Comparison of ENCODE assay signal across 28 mouse cellular contexts in the genomic region with DNA sequence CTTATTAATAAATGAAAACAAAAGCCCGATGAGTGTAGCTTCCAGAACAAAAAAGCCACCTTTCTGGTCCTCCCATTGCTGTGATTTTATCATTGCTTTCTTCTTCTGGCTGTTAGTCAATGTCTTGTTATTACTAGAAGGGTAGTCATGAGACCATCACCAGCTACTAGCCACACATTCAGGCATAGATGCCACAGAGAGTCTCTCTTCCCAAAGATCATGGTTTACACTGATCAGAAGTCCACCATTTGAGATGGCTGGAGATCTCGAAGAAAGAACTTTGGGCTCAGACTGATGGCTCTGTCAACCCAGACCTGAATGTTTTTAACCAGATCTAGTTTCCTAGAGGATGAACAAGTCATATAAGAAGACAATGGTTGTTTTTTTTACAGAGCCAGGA. TPM values are rescaled to one million over a fixed set of nuclear protein-coding genes. Genes with fewer than 3 reads are reported as not detected.
"Had no signal": no experiment of that assay in that cellular context is flagged by ENCODE, and none has a peak within 500 bp of the region (broad histone marks: within the 10 kb centered on the region; RNA-seq: fewer than 3 reads in every experiment).

No protein-coding gene starts in this region.

- H3K36me3 ChIP-seq: embryonic facial prominence, embryonic 10.5 days; embryonic facial prominence, embryonic 12.5 days; embryonic facial prominence, embryonic 13.5 days; embryonic facial prominence, embryonic 15.5 days; forebrain, embryonic 10.5 days; forebrain, embryonic 12.5 days; forebrain, embryonic 15.5 days had no signal

- H3K9ac ChIP-seq: embryonic facial prominence, embryonic 12.5 days; embryonic facial prominence, embryonic 13.5 days; embryonic facial prominence, embryonic 15.5 days; forebrain, embryonic 12.5 days; forebrain, embryonic 13.5 days; forebrain, embryonic 15.5 days; forebrain, postnatal 0 days had no signal

- H3K9me3 ChIP-seq: embryonic facial prominence, embryonic 10.5 days; embryonic facial prominence, embryonic 12.5 days; embryonic facial prominence, embryonic 13.5 days; embryonic facial prominence, embryonic 15.5 days; forebrain, embryonic 10.5 days; forebrain, embryonic 12.5 days; forebrain, embryonic 15.5 days had no signal

- H3K4me2 ChIP-seq: embryonic facial prominence, embryonic 12.5 days; embryonic facial prominence, embryonic 13.5 days; embryonic facial prominence, embryonic 15.5 days; forebrain, embryonic 12.5 days; forebrain, embryonic 13.5 days; forebrain, embryonic 15.5 days had no signal

- ATAC-seq: forebrain, embryonic 13.5 days; forebrain, embryonic 14.5 days; forebrain, embryonic 15.5 days; forebrain, embryonic 16.5 days; forebrain, postnatal 0 days had no signal

- H3K4me1 ChIP-seq: embryonic facial prominence, embryonic 10.5 days; embryonic facial prominence, embryonic 12.5 days; embryonic facial prominence, embryonic 13.5 days; embryonic facial prominence, embryonic 15.5 days; forebrain, embryonic 10.5 days; forebrain, embryonic 12.5 days; forebrain, embryonic 13.5 days; forebrain, embryonic 15.5 days had no signal

- H3K4me3 ChIP-seq: embryonic facial prominence, embryonic 10.5 days; embryonic facial prominence, embryonic 12.5 days; embryonic facial prominence, embryonic 13.5 days; embryonic facial prominence, embryonic 15.5 days; erythroblast, embryonic 14.5 days; forebrain, embryonic 10.5 days; forebrain, embryonic 12.5 days; forebrain, embryonic 13.5 days; forebrain, embryonic 15.5 days; gastrocnemius, adult 2 months; heart, adult 2 months had no signal

- DNase-seq: cerebellum, adult 2 months; cerebellum, adult 8-10 months; cerebellum, adult 9-10 months; cerebellum, adult 9-11 months; cerebellum, postnatal 10 days; cerebellum, postnatal 14 days; cerebellum, postnatal 25 days; cerebellum, postnatal 36 days; embryo, embryonic 11 days; forebrain, postnatal 0 days; gastrocnemius, adult 2 months; gastrocnemius, postnatal 10 days; gastrocnemius, postnatal 14 days; gastrocnemius, postnatal 25 days; gastrocnemius, postnatal 36 days; heart, adult 18-20 months; heart, adult 2 months had no signal

- H3K27me3 ChIP-seq: embryonic facial prominence, embryonic 12.5 days; embryonic facial prominence, embryonic 13.5 days; embryonic facial prominence, embryonic 15.5 days; forebrain, embryonic 12.5 days; forebrain, embryonic 13.5 days; forebrain, embryonic 15.5 days had no signal

- H3K27ac ChIP-seq: embryonic facial prominence, embryonic 10.5 days; embryonic facial prominence, embryonic 12.5 days; embryonic facial prominence, embryonic 13.5 days; embryonic facial prominence, embryonic 15.5 days; forebrain, embryonic 10.5 days; forebrain, embryonic 12.5 days; forebrain, embryonic 13.5 days; forebrain, embryonic 15.5 days; gastrocnemius, adult 2 months; heart, adult 2 months had no signal

RNA-seq across cellular contexts. Expression of a gene that starts 38.3 kb away (rescaled TPM):
- polyA plus RNA-seq: erythroblast, embryonic 14.5 days had no signal
